Mouse (Mus musculus) embryo, embryonic 11.5 days (tissue): ENCODE data around the gene Ank3.
A peak's percentile ranks its signal among the peaks of the same experiment; 100 is the strongest.
"Not testable (repeated sequence)": the region's sequence is repeated elsewhere in the genome, so short reads cannot be mapped to it uniquely, and the experiment has no call there.

ENCODE experiments used
- DNase-seq: peaks from one replicate; pipeline ENCODE4 v3.0.0-alpha.2; 2012; ENCODE audit warnings: low read depth, low spot score

Gene Ank3

GRCm38 (mm10) chr10:69398763-69399590 lies at the start of gene Ank3:
Gene Ank3, plus strand, starts transcription at chr10:69398773.
- no peak for DNase-seq

- no peak for DNase-seq
These were observed 47.3 kb upstream of the Ank3 start for GRCm38 (mm10) chr10:69351071-69351841.

- DNase-seq = no peak
These were observed 46.7 kb upstream of the Ank3 start for GRCm38 (mm10) chr10:69351842-69352211.

GRCm38 (mm10) chr10:69352212-69353085 lies 46.1 kb upstream of the Ank3 start, which contains the start of gene Cdk1:
Gene Cdk1, minus strand, starts transcription at chr10:69352938.
- DNase-seq = peak; percentile 95

GRCm38 (mm10) chr10:69353086-69353479 lies 45.5 kb upstream of the Ank3 start:
- not testable (repeated sequence) for DNase-seq

GRCm38 (mm10) chr10:69359666-69360065 lies 38.9 kb upstream of the Ank3 start:
- DNase-seq = no peak

- no peak for DNase-seq
These were observed 32.4 kb upstream of the Ank3 start for GRCm38 (mm10) chr10:69366208-69366607.

- DNase-seq = peak; percentile 24
These were observed 31.6 kb upstream of the Ank3 start for GRCm38 (mm10) chr10:69366877-69367387.

GRCm38 (mm10) chr10:69369321-69369720 lies 29.3 kb upstream of the Ank3 start:
- DNase-seq = no peak

GRCm38 (mm10) chr10:69371441-69371840 lies 27.1 kb upstream of the Ank3 start:
- DNase-seq = peak; percentile 46

- no peak for DNase-seq
These were observed 26.5 kb upstream of the Ank3 start for GRCm38 (mm10) chr10:69372061-69372460.

GRCm38 (mm10) chr10:69373796-69374550 lies 24.6 kb upstream of the Ank3 start:
- DNase-seq = no peak

GRCm38 (mm10) chr10:69375154-69375553 lies 23.4 kb upstream of the Ank3 start:
- DNase-seq = no peak

- no peak for DNase-seq
These were observed 15.4 kb upstream of the Ank3 start for GRCm38 (mm10) chr10:69383186-69383585.

GRCm38 (mm10) chr10:69384640-69385039 lies 13.9 kb upstream of the Ank3 start:
- DNase-seq = no peak

GRCm38 (mm10) chr10:69385136-69385535 lies 13.4 kb upstream of the Ank3 start:
- no peak for DNase-seq

GRCm38 (mm10) chr10:69386767-69387166 lies 11.8 kb upstream of the Ank3 start:
- DNase-seq = no peak

GRCm38 (mm10) chr10:69389511-69389910 lies 9.1 kb upstream of the Ank3 start:
- DNase-seq = no peak

- DNase-seq = no peak
These were observed 293 bp upstream of the Ank3 start for GRCm38 (mm10) chr10:69398197-69398762.

GRCm38 (mm10) chr10:69399814-69400385 lies 1.3 kb downstream of the Ank3 start:
- DNase-seq = no peak
